Mouse (Mus musculus): ENCODE data around the gene Zfand2a.

GRCm38 (mm10) chr5:139520069-139520834 is 35.9 kb upstream of the Zfand2a start:
- no peak for TF ChIP-seq CTCF (IDR thresholded peaks at IDR 0.05)
- TF ChIP-seq POLR2A (IDR thresholded peaks at IDR 0.05; ENCODE audit: insufficient read depth, low read depth, low read length) = no peak

Data from heart, adult 2 months (tissue).